ENCODE assay signal across 9 mouse cellular contexts in genomic region chr6:128296750-128297393, GRCm38 (mm10). TPM values are rescaled to one million over a fixed set of nuclear protein-coding genes. Genes with fewer than 3 reads are reported as not detected.
DNase-seq lines count a peak whose midpoint lies in the region; ATAC-seq and TF ChIP-seq lines count a peak whose summit lies in the region.
"Had no signal": no experiment of that assay in that cellular context is flagged by ENCODE, and none has a peak within 500 bp of the region (broad histone marks: within the 10 kb centered on the region; RNA-seq: fewer than 3 reads in every experiment).

No protein-coding gene starts in this region.

- peaks cover 25% of the 10 kb centered on the region for H3K4me1 ChIP-seq in forebrain, embryonic 14.5 days (ENCODE audit: control insufficient read depth, insufficient read depth, low read length)
- H3K4me1 ChIP-seq in forebrain, embryonic 16.5 days (replicated peaks; ENCODE audit: control insufficient read depth, insufficient read depth, low read length): peaks cover 25% of the 10 kb centered on the region
- H3K4me1 ChIP-seq in kidney, postnatal 0 days (replicated peaks; ENCODE audit: insufficient read depth, low read length): peaks cover 21% of the 10 kb centered on the region
- peaks cover 33% of the 10 kb centered on the region for H3K4me1 ChIP-seq in limb, embryonic 12.5 days (replicated peaks)
- H3K4me1 ChIP-seq in neural tube, embryonic 15.5 days: peaks cover 30% of the 10 kb centered on the region

- ATAC-seq in forebrain, embryonic 14.5 days: 0 out of 2 replicates have a peak, but pooled peaks have one; percentile 6
- ATAC-seq in forebrain, embryonic 16.5 days: no peak
- no peak for ATAC-seq in kidney, postnatal 0 days (replicated peaks; ENCODE audit: low FRiP score, low read depth)
- ATAC-seq in limb, embryonic 12.5 days (ENCODE audit: insufficient number of reproducible peaks, insufficient read depth, low FRiP score, low TSS enrichment, low read depth): no peak
- no peak for ATAC-seq in activated CD4-positive, CD25-positive, alpha-beta regulatory T cell, adult 4 months
- ATAC-seq in neural tube, embryonic 15.5 days (ENCODE audit: low FRiP score): no peak

- H3K27me3 ChIP-seq in forebrain, embryonic 14.5 days (replicated peaks; ENCODE audit: control insufficient read depth, insufficient read depth, low read length): peaks cover 43% of the 10 kb centered on the region
- peaks cover 30% of the 10 kb centered on the region for H3K27me3 ChIP-seq in forebrain, embryonic 16.5 days (replicated peaks; ENCODE audit: control insufficient read depth, insufficient read depth, low read length)
- H3K27me3 ChIP-seq in kidney, postnatal 0 days (ENCODE audit: insufficient read depth, low read length): 0 out of 2 replicates have a peak, but pooled peaks cover 4% of the 10 kb centered on the region
- peaks cover 42% of the 10 kb centered on the region for H3K27me3 ChIP-seq in limb, embryonic 12.5 days
- peaks cover 47% of the 10 kb centered on the region for H3K27me3 ChIP-seq in neural tube, embryonic 15.5 days (replicated peaks)

- H3K9me3 ChIP-seq in forebrain, embryonic 14.5 days (replicated peaks; ENCODE audit: control insufficient read depth, low read length): no peaks in the 10 kb centered on the region
- H3K9me3 ChIP-seq in forebrain, embryonic 16.5 days (ENCODE audit: control insufficient read depth, low read length): no peaks in the 10 kb centered on the region
- H3K9me3 ChIP-seq in kidney, postnatal 0 days (replicated peaks; ENCODE audit: low read length): no peaks in the 10 kb centered on the region
- no peaks in the 10 kb centered on the region for H3K9me3 ChIP-seq in limb, embryonic 12.5 days
- H3K9me3 ChIP-seq in neural tube, embryonic 15.5 days (replicated peaks): no peaks in the 10 kb centered on the region

- no peak overlapping the region for H3K4me2 ChIP-seq in forebrain, embryonic 14.5 days (ENCODE audit: low read length)
- no peak overlapping the region for H3K4me2 ChIP-seq in forebrain, embryonic 16.5 days (ENCODE audit: low read length)
- no peak overlapping the region for H3K4me2 ChIP-seq in kidney, postnatal 0 days (ENCODE audit: low read length)
- peak overlapping the region; percentile 15 for H3K4me2 ChIP-seq in limb, embryonic 12.5 days
- H3K4me2 ChIP-seq in neural tube, embryonic 15.5 days: no peak overlapping the region

- no peak overlapping the region for H3K27ac ChIP-seq in forebrain, embryonic 14.5 days (ENCODE audit: low read depth, low read length)
- H3K27ac ChIP-seq in forebrain, embryonic 16.5 days (ENCODE audit: low read length): no peak overlapping the region
- peak overlapping the region; percentile 25; the same call in 1 of the 2 replicates for H3K27ac ChIP-seq in kidney, postnatal 0 days
- no peak overlapping the region for H3K27ac ChIP-seq in limb, embryonic 12.5 days
- no peak overlapping the region for H3K27ac ChIP-seq in neural tube, embryonic 15.5 days (replicated peaks)

- H3K9ac ChIP-seq in forebrain, embryonic 14.5 days (ENCODE audit: low read length): no peak overlapping the region
- H3K9ac ChIP-seq in forebrain, embryonic 16.5 days (replicated peaks; ENCODE audit: low read depth, low read length): no peak overlapping the region
- no peak overlapping the region for H3K9ac ChIP-seq in kidney, postnatal 0 days (ENCODE audit: low read depth, low read length)
- 0 out of 2 replicates have a peak overlapping the region, but pooled peaks have one; percentile 27 for H3K9ac ChIP-seq in limb, embryonic 12.5 days (replicated peaks)
- H3K9ac ChIP-seq in neural tube, embryonic 15.5 days (replicated peaks): no peak overlapping the region

- no peaks in the 10 kb centered on the region for H3K36me3 ChIP-seq in forebrain, embryonic 14.5 days (ENCODE audit: control insufficient read depth, insufficient read depth, low read length)
- H3K36me3 ChIP-seq in forebrain, embryonic 16.5 days (ENCODE audit: control insufficient read depth, insufficient read depth): no peaks in the 10 kb centered on the region
- H3K36me3 ChIP-seq in kidney, postnatal 0 days (ENCODE audit: insufficient read depth, low read length): no peaks in the 10 kb centered on the region
- no peaks in the 10 kb centered on the region for H3K36me3 ChIP-seq in limb, embryonic 12.5 days
- no peaks in the 10 kb centered on the region for H3K36me3 ChIP-seq in neural tube, embryonic 15.5 days

- no peak for DNase-seq in forebrain, embryonic 14.5 days (ENCODE audit: low spot score)
- no peak for DNase-seq in kidney, postnatal 0 days (ENCODE audit: low spot score)
- DNase-seq in kidney, adult 18-20 months: no peak
- peak; percentile 93 for DNase-seq in cerebellum, adult 11-12 months
- DNase-seq: retina, postnatal 1 day had no signal

- 41% methylated on average over 11 of the region's 11 CpGs for WGBS in forebrain, embryonic 14.5 days
- WGBS in forebrain, embryonic 16.5 days: 32% methylated on average over 11 of the region's 11 CpGs
- 24% methylated on average over 11 of the region's 11 CpGs for WGBS in kidney, postnatal 0 days
- WGBS in limb, embryonic 12.5 days: 21% methylated on average over 11 of the region's 11 CpGs
- WGBS in neural tube, embryonic 15.5 days: 31% methylated on average over 11 of the region's 11 CpGs

- no peak overlapping the region for H3K4me3 ChIP-seq in forebrain, embryonic 14.5 days (ENCODE audit: low read depth, low read length)
- no peak overlapping the region for H3K4me3 ChIP-seq in forebrain, embryonic 16.5 days (replicated peaks; ENCODE audit: low read length)
- H3K4me3 ChIP-seq in kidney, postnatal 0 days (replicated peaks; ENCODE audit: low read depth, low read length): no peak overlapping the region
- H3K4me3 ChIP-seq in limb, embryonic 12.5 days (replicated peaks): no peak overlapping the region
- no peak overlapping the region for H3K4me3 ChIP-seq in neural tube, embryonic 15.5 days (replicated peaks)

- TF ChIP-seq CTCF in kidney, postnatal 0 days (IDR thresholded peaks at IDR 0.05; ENCODE audit: low read depth): no peak

RNA-seq across cellular contexts. Expression of gene Tead4, which starts 3.8 kb away (rescaled TPM):
- polyA plus RNA-seq in forebrain, embryonic 14.5 days (2014; fragmentation: Nextera tagmentation; extraction: Ambion mirVana): 0.18 and 0.37 TPM in 2 replicates
- polyA plus RNA-seq in forebrain, embryonic 16.5 days (2015; fragmentation: Nextera tagmentation; extraction: Ambion mirVana): 0.47 and 0.52 TPM in 2 replicates
- polyA plus RNA-seq in kidney, postnatal 0 days (2015; fragmentation: Nextera tagmentation; extraction: Ambion mirVana): 2.3 TPM in 2 replicates
- polyA plus RNA-seq in limb, embryonic 12.5 days (2016; fragmentation: Nextera tagmentation; extraction: Ambion mirVana): 3.5 TPM in 2 replicates
- not detected for polyA plus RNA-seq in activated CD4-positive, CD25-positive, alpha-beta regulatory T cell, adult 4 months (2017; shearing (Covaris generic))
- 0.89 and 0.93 TPM in 2 replicates for polyA plus RNA-seq in neural tube, embryonic 15.5 days (2015; fragmentation: Nextera tagmentation; extraction: Ambion mirVana)

RNA-seq across cellular contexts. Expression of gene Tulp3, which starts 58.8 kb away (rescaled TPM):
- 10.4 and 11.5 TPM in 2 replicates for polyA plus RNA-seq in forebrain, embryonic 14.5 days (2014; fragmentation: Nextera tagmentation; extraction: Ambion mirVana)
- 13.2 and 17.3 TPM in 2 replicates for polyA plus RNA-seq in forebrain, embryonic 16.5 days (2015; fragmentation: Nextera tagmentation; extraction: Ambion mirVana)
- polyA plus RNA-seq in kidney, postnatal 0 days (2015; fragmentation: Nextera tagmentation; extraction: Ambion mirVana): 15.0 and 17.6 TPM in 2 replicates
- polyA plus RNA-seq in limb, embryonic 12.5 days (2016; fragmentation: Nextera tagmentation; extraction: Ambion mirVana): 21.0 and 23.6 TPM in 2 replicates
- polyA plus RNA-seq in activated CD4-positive, CD25-positive, alpha-beta regulatory T cell, adult 4 months (2017; shearing (Covaris generic)): 1 to 10 TPM; 2.0 to 2.5 TPM
- polyA plus RNA-seq in neural tube, embryonic 15.5 days (2015; fragmentation: Nextera tagmentation; extraction: Ambion mirVana): 19.1 and 21.8 TPM in 2 replicates
